Mouse (Mus musculus): ENCODE results near the gene Gas2l3. TPM values are rescaled to one million over a fixed set of nuclear protein-coding genes. Genes with fewer than 3 reads are reported as not detected.

Gas2l3 gene
- total and polyA plus RNA-seq, 2 experiments from 2014 or later, result 1.7 to 3.7 TPM

DNA sequence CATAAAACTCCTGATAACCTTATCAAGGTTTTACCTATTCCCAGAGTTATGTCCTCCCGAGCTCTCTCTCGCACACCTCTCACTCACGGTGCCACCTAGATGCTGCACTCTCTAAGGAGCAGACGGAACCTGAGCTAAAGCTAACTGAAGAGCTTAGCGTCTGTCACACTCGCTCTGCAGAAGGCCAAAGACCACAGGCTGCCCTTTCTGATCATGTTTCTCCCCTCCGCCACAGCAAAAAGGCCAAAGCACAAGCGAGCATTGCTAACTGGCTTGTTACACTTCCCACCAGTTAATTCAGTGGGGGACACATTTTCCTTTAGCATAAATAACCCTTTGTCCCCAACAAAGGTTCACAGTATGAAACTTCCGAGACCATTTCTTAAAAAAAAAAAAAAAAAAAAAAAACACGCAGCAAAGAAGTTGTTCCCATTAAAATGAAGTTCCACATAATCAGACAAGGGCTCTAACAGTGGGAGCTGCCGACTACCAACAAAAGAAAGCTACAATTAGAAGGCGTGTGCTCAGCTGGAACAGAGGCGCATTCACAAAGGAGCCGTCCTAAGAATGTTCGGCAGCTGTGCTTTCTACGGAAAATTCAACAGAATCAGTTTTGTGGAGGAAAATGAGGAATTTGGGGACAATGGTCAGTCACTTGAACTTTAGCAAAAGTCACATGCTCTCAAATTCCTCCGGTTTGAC is 9.1 kb downstream of the Gas2l3 start:
- no peak for TF ChIP-seq CTCF (IDR thresholded peaks at IDR 0.05)
- peak; percentile 27 for DNase-seq (ENCODE audit: low spot score)
- 14% methylated on average over 17 of the region's 17 CpGs for WGBS
- no peak overlapping the region for H3K4me3 ChIP-seq (ENCODE audit: low read depth, low read length)
- peaks cover 8% of the 10 kb centered on the region for H3K27me3 ChIP-seq (ENCODE audit: insufficient read depth, low read length)
- no peak for ATAC-seq (ENCODE audit: low FRiP score)
- H3K9me3 ChIP-seq (ENCODE audit: low read length), result no peaks in the 10 kb centered on the region
- H3K4me2 ChIP-seq (ENCODE audit: low read depth, low read length, poor library complexity, severe bottlenecking), result 0 out of 2 replicates have a peak overlapping the region, but pooled peaks have one; percentile 1
- no peak overlapping the region for H3K27ac ChIP-seq (ENCODE audit: low read depth, low read length)
- no peaks in the 10 kb centered on the region for H3K4me1 ChIP-seq (ENCODE audit: insufficient read depth, low read length)
- no peak overlapping the region for H3K9ac ChIP-seq (replicated peaks; ENCODE audit: low read length, poor library complexity, severe bottlenecking)
- no peaks in the 10 kb centered on the region for H3K36me3 ChIP-seq (ENCODE audit: insufficient read depth, low read length)

DNA sequence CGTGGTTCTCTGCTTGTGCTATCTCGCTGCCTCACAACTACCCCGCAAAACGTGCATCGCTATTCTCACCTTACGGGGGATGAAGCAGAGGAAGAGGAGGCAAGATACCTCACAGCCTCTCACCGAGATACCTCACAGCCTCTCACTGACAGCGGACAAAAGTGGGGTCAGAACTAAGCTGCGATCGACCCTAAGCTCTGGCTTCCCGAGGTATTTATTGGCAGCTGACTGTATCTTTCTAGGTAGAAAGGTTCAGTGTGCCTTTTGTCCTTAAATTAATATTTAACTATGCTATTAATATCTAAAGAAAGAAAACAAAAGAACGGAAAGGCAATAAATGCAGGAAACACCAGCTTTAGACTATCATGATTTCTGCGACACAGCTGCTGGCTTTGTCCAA is 11.0 kb downstream of the Gas2l3 start:
- no peak for TF ChIP-seq CTCF (IDR thresholded peaks at IDR 0.05)
- ATAC-seq (ENCODE audit: low FRiP score), result no peak
- 93% methylated on average over 13 of the region's 13 CpGs for WGBS

DNA sequence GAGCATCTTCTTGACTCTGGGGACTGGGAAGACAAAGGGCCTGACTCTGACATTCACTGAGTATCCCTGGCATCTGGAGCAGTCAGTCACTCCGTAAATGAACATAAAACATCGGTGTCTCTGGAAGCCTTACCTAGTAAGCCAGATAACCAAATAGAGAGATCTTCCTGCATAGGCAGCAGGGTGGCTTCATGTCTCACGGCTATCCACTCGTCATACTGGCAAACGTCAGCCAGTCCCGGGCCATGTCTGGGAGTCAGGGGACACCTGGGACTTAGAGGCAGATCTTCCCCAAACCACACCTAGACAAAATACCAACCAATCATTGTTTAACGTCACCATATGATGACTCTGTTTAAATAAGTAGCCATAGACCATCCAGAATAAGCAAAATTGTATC is 13.0 kb downstream of the Gas2l3 start:
- no peak for TF ChIP-seq CTCF (IDR thresholded peaks at IDR 0.05)

More for the DNA sequence above, 11.0 kb downstream of the Gas2l3 start:
- H3K27me3 ChIP-seq (ENCODE audit: insufficient read depth, low read length), result peaks cover 8% of the 10 kb centered on the region
- no peaks in the 10 kb centered on the region for H3K9me3 ChIP-seq (ENCODE audit: low read length)
- H3K4me1 ChIP-seq (ENCODE audit: insufficient read depth, low read length), result no peaks in the 10 kb centered on the region
- H3K27ac ChIP-seq (ENCODE audit: low read depth, low read length), result no peak overlapping the region
- H3K36me3 ChIP-seq (ENCODE audit: insufficient read depth, low read length), result no peaks in the 10 kb centered on the region
- no peak overlapping the region for H3K9ac ChIP-seq (replicated peaks; ENCODE audit: low read length, poor library complexity, severe bottlenecking)
- no peak overlapping the region for H3K4me2 ChIP-seq (ENCODE audit: low read depth, low read length, poor library complexity, severe bottlenecking)
- no peak for DNase-seq (ENCODE audit: low spot score)
- H3K4me3 ChIP-seq (ENCODE audit: low read depth, low read length), result no peak overlapping the region

DNA sequence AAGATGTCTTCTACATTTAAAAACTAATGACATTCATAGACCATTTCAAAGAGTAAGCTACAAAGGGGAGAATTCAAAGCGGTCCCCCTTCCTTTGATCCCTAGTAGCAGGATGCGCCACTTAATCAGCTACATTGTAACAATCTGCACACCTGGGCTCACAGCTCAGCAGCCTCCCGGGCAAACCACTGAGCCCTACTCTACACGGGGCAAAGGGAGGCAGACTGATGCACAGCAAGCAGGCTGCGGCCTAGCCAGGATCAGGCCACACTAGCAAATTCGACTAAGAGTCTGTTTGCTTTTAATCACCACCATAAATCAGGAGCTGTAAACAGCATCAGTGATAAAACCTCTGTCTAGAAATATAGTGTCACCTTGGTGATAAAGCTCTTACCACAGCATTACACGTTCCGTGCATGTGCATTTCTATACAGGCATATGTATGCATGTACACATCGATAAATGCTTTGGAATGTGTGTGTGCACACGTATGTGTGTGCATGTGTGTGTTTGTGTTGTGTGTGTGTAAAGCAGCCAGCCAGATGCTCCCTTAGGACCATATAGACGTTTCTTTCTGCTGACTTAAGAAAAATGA is 18.9 kb downstream of the Gas2l3 start:
- TF ChIP-seq CTCF (IDR thresholded peaks at IDR 0.05), result no peak
- no peaks in the 10 kb centered on the region for H3K27me3 ChIP-seq (ENCODE audit: insufficient read depth, low read length)
- H3K4me1 ChIP-seq (ENCODE audit: insufficient read depth, low read length), result no peaks in the 10 kb centered on the region
- H3K27ac ChIP-seq (ENCODE audit: low read depth, low read length), result no peak overlapping the region
- WGBS, result 67% methylated on average over 11 of the region's 11 CpGs
- H3K36me3 ChIP-seq (ENCODE audit: insufficient read depth, low read length), result no peaks in the 10 kb centered on the region
- no peaks in the 10 kb centered on the region for H3K9me3 ChIP-seq (ENCODE audit: low read length)
- DNase-seq (ENCODE audit: low spot score) (no peak), ATAC-seq (ENCODE audit: low FRiP score) (no peak)
- no peak overlapping the region for H3K9ac ChIP-seq (replicated peaks; ENCODE audit: low read length, poor library complexity, severe bottlenecking)
- H3K4me3 ChIP-seq (ENCODE audit: low read depth, low read length), result no peak overlapping the region
- no peak overlapping the region for H3K4me2 ChIP-seq (ENCODE audit: low read depth, low read length, poor library complexity, severe bottlenecking)

More for the DNA sequence above, 13.0 kb downstream of the Gas2l3 start:
- Histone ChIP-seq H3K27me3 (ENCODE audit: insufficient read depth, low read length) (peaks cover 8% of the 10 kb centered on the region), H3K9ac (replicated peaks; ENCODE audit: low read length, poor library complexity, severe bottlenecking) (no peak overlapping the region), H3K4me3 (ENCODE audit: low read depth, low read length) (no peak overlapping the region), H3K9me3 (ENCODE audit: low read length) (no peaks in the 10 kb centered on the region), H3K36me3 (ENCODE audit: insufficient read depth, low read length) (no peaks in the 10 kb centered on the region), H3K4me2 (ENCODE audit: low read depth, low read length, poor library complexity, severe bottlenecking) (no peak overlapping the region), H3K4me1 (ENCODE audit: insufficient read depth, low read length) (no peaks in the 10 kb centered on the region), H3K27ac (ENCODE audit: low read depth, low read length) (no peak overlapping the region)
- ATAC-seq (ENCODE audit: low FRiP score) (no peak), DNase-seq (ENCODE audit: low spot score) (no peak)
- WGBS, result 89% methylated on average over 7 of the region's 7 CpGs

DNA sequence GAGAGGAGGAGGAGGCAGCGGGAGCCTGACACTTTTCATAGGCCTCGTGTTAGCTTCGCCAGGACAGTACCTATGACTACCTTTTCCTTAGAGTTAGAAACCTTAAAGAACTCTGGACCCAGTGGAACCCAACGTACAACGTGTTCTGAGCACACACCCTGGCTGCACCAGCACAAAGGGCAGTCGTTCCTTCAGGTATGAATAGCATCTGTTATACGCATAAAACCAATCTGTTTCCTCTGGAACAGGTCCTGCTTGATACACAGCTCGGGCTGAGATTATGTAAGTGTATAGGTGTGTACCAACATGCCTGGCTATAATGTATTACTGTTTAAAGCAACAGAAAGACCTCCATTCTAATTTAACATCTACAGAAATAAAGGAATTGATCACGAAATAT is 19.6 kb downstream of the Gas2l3 start:
- Histone ChIP-seq H3K4me2 (ENCODE audit: low read depth, low read length, poor library complexity, severe bottlenecking) (no peak overlapping the region), H3K4me1 (ENCODE audit: insufficient read depth, low read length) (no peaks in the 10 kb centered on the region), H3K27me3 (ENCODE audit: insufficient read depth, low read length) (no peaks in the 10 kb centered on the region), H3K27ac (ENCODE audit: low read depth, low read length) (no peak overlapping the region), H3K36me3 (ENCODE audit: insufficient read depth, low read length) (no peaks in the 10 kb centered on the region), H3K9ac (replicated peaks; ENCODE audit: low read length, poor library complexity, severe bottlenecking) (no peak overlapping the region), H3K9me3 (ENCODE audit: low read length) (no peaks in the 10 kb centered on the region), H3K4me3 (ENCODE audit: low read depth, low read length) (no peak overlapping the region)
- 88% methylated on average over 9 of the region's 9 CpGs for WGBS
- no peak for TF ChIP-seq CTCF (IDR thresholded peaks at IDR 0.05)
- no peak for DNase-seq (ENCODE audit: low spot score)
- ATAC-seq (ENCODE audit: low FRiP score), result no peak

DNA sequence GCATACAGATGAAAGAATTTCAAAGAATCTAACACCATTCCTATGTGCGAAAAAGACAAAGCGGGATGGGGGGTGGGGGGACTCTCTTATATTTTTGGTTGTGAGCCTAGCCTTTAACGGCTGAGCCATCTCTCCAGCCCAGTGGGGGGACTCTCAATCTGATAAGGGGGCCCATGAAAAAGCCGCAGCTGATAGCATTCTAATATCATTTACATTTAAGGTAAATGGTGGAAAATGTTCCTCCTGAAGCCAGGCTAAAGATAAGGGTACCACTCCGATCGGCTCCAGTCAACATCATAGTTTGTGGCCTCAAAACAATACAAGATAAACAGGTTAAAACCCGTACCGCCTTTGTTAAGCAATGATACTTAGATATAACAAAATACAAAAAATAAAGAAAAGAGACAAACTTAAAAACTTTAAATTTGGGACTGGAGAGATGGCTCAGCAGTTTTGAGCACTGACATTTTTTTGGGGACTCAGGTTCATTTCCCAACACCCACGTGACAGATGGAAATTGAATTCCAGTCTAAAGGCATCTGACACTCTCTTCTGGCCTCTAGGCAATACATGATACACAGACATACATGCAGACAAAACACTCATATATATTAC is 20.5 kb downstream of the Gas2l3 start:
- no peak for ATAC-seq (ENCODE audit: low FRiP score)
- no peak overlapping the region for H3K9ac ChIP-seq (replicated peaks; ENCODE audit: low read length, poor library complexity, severe bottlenecking)
- DNase-seq (ENCODE audit: low spot score), result no peak
- H3K4me2 ChIP-seq (ENCODE audit: low read depth, low read length, poor library complexity, severe bottlenecking), result no peak overlapping the region
- no peak overlapping the region for H3K27ac ChIP-seq (ENCODE audit: low read depth, low read length)
- TF ChIP-seq CTCF (IDR thresholded peaks at IDR 0.05), result no peak
- H3K36me3 ChIP-seq (ENCODE audit: insufficient read depth, low read length), result no peaks in the 10 kb centered on the region
- H3K9me3 ChIP-seq (ENCODE audit: low read length), result no peaks in the 10 kb centered on the region
- no peaks in the 10 kb centered on the region for H3K27me3 ChIP-seq (ENCODE audit: insufficient read depth, low read length)
- no peaks in the 10 kb centered on the region for H3K4me1 ChIP-seq (ENCODE audit: insufficient read depth, low read length)
- 94% methylated on average over 9 of the region's 9 CpGs for WGBS
- no peak overlapping the region for H3K4me3 ChIP-seq (ENCODE audit: low read depth, low read length)

Measured in midbrain, postnatal 0 days (tissue).